Mouse (Mus musculus): ENCODE results near the gene Cyth1.

DNA sequence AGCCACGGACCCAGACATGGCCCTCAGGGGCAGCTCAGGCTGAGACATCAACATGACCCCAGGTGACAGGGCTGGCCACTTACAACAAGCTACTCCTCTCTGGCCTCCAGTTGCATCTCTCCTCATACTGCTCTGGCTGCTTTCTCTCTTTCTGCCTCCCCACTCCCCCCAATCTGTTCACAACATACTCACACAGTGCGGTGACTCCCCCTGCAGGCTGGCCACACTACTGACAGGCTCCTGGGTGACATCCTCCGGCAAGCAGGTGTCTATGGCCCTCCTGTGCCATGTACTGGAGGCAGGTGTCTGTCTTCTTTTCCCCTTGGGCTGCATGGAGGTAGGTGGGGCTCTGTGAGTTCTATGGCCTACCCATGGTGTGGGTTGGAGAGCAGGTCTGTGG, 49.6 kb upstream of the Cyth1 start:
- TF ChIP-seq POLR2A (IDR thresholded peaks at IDR 0.05; ENCODE audit: insufficient read depth, low read length) (no peak), CTCF (IDR thresholded peaks at IDR 0.05; ENCODE audit: low read depth, low read length) (peak; percentile 48), EP300 (IDR thresholded peaks at IDR 0.05; ENCODE audit: insufficient read depth, low read depth, low read length) (no peak)

Data from ES-Bruce4 (cell line).